Mouse (Mus musculus): ENCODE results near the gene AI481877. TPM values are rescaled to one million over a fixed set of nuclear protein-coding genes. Genes with fewer than 3 reads are reported as not detected.

The AI481877 gene
- total and polyA plus RNA-seq, 3 experiments: not detected

DNA sequence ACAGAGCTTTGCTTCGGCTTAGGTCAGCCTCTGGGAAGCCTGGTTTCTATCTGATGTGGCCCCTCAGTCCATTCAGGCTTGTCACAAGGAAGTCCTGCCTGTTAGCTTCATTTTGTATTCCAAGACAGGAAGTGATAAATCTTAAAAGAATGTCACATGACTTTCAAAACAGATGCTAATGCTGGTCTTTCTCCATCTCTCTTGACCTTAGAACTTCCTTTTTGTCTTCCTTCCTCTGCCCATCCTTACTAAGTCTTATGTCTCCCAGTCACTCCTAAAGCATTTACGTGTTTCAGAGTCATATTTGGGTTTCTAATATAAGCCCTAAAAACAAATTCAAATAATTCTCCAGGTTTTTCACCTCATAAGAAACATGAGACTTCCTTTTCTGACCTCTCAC lies 25.3 kb upstream of the AI481877 start:
- H3K36me3 ChIP-seq (ENCODE audit: control insufficient read depth, insufficient read depth, low read length): no peaks in the 10 kb centered on the region
- 48% methylated on average over 2 of the region's 2 CpGs for WGBS
- no peak overlapping the region for H3K9ac ChIP-seq (ENCODE audit: low read depth, low read length)
- H3K27me3 ChIP-seq (ENCODE audit: control insufficient read depth, insufficient read depth, low read length): no peaks in the 10 kb centered on the region
- peaks cover 2% of the 10 kb centered on the region for H3K4me1 ChIP-seq (ENCODE audit: control insufficient read depth, insufficient read depth, low read length)
- DNase-seq: no peak
- intact Hi-C loops (cut with DNase I): no loop called here
- no peak overlapping the region for H3K27ac ChIP-seq
- TF ChIP-seq EP300 (IDR thresholded peaks at IDR 0.05; ENCODE audit: insufficient read depth, low read depth, low read length): no peak
- TF ChIP-seq CTCF (IDR thresholded peaks at IDR 0.05): no peak
- TF ChIP-seq POLR2A (IDR thresholded peaks at IDR 0.05; ENCODE audit: insufficient read depth, low read depth, low read length): no peak
- H3K4me3 ChIP-seq: no peak overlapping the region
- no peaks in the 10 kb centered on the region for H3K79me2 ChIP-seq (replicated peaks; ENCODE audit: control insufficient read depth, insufficient read depth, low read length)

DNA sequence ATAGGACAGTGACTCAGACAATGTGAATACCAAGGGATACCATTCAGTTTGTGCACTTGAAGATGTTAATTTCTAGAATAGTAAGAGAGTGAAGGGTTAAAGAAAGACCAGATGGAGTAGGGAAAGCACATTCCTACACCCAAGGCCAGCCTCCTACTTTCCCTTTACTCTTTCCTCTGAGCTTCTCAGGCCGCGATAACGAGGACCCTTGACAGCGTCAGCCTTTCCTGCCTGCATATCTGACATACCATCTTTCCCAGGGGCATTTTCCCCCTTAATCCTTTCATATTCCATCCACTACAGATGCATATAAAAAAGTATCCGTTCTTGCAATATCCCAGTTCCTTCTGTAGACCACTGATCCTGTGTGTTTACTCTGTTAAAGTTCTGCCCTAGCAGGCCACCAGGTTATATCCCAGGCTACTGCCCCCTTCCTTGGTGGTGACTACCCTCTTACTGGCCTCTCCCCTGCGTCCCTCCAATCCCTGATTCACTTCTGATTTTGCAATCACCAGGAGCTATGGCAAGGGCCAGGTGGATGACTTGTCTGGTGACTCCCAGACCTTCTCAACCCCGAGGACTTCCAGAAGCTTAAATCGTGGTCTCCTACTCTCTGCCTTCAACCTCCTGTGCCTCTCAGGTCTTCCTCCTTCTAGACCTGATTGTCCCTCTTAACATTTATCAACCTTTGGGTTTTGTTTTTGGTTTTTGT lies 22.3 kb upstream of the AI481877 start:
- peaks cover 5% of the 10 kb centered on the region for H3K36me3 ChIP-seq (ENCODE audit: control insufficient read depth, insufficient read depth, low read length)
- H3K27ac ChIP-seq: no peak overlapping the region
- 57% methylated on average over 8 of the region's 8 CpGs for WGBS
- no peak for TF ChIP-seq POLR2A (IDR thresholded peaks at IDR 0.05; ENCODE audit: insufficient read depth, low read depth, low read length)
- TF ChIP-seq EP300 (IDR thresholded peaks at IDR 0.05; ENCODE audit: insufficient read depth, low read depth, low read length): no peak
- no peak for TF ChIP-seq CTCF (IDR thresholded peaks at IDR 0.05)
- no peaks in the 10 kb centered on the region for H3K79me2 ChIP-seq (replicated peaks; ENCODE audit: control insufficient read depth, insufficient read depth, low read length)
- no peaks in the 10 kb centered on the region for H3K27me3 ChIP-seq (ENCODE audit: control insufficient read depth, insufficient read depth, low read length)
- H3K4me1 ChIP-seq (ENCODE audit: control insufficient read depth, insufficient read depth, low read length): peaks cover 6% of the 10 kb centered on the region
- DNase-seq: no peak
- intact Hi-C loops (cut with DNase I): no loop called here
- H3K4me3 ChIP-seq: no peak overlapping the region
- H3K9ac ChIP-seq (ENCODE audit: low read depth, low read length): no peak overlapping the region

DNA sequence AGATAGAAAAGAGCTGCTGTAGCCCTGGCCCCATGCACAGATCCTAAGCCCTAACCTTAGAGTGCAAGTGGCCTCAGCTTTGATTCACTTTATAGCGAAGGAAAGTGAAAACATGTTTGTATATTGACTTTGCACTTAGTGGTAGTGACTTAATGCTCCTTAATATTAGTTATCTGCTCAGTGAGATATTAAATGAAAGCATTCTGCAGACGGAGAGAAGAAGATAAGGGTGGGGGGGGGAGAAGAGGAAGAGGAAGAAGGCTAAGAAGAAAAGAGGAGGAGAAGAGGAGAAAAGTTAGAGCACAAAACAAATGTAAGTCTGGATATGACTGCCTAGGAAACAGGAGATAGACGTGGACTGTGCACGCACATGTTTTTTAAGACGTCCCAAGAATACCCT lies 21.5 kb upstream of the AI481877 start:
- no peak overlapping the region for H3K9ac ChIP-seq (ENCODE audit: low read depth, low read length)
- TF ChIP-seq POLR2A (IDR thresholded peaks at IDR 0.05; ENCODE audit: insufficient read depth, low read depth, low read length) (no peak), CTCF (IDR thresholded peaks at IDR 0.05) (no peak), EP300 (IDR thresholded peaks at IDR 0.05; ENCODE audit: insufficient read depth, low read depth, low read length) (no peak)
- intact Hi-C loops (cut with DNase I): no loop called here
- no peaks in the 10 kb centered on the region for H3K27me3 ChIP-seq (ENCODE audit: control insufficient read depth, insufficient read depth, low read length)
- no peaks in the 10 kb centered on the region for H3K79me2 ChIP-seq (replicated peaks; ENCODE audit: control insufficient read depth, insufficient read depth, low read length)
- H3K4me3 ChIP-seq: no peak overlapping the region
- DNase-seq: no peak
- WGBS: 85% methylated on average over 5 of the region's 5 CpGs
- peaks cover 6% of the 10 kb centered on the region for H3K4me1 ChIP-seq (ENCODE audit: control insufficient read depth, insufficient read depth, low read length)
- no peak overlapping the region for H3K27ac ChIP-seq
- peaks cover 5% of the 10 kb centered on the region for H3K36me3 ChIP-seq (ENCODE audit: control insufficient read depth, insufficient read depth, low read length)

DNA sequence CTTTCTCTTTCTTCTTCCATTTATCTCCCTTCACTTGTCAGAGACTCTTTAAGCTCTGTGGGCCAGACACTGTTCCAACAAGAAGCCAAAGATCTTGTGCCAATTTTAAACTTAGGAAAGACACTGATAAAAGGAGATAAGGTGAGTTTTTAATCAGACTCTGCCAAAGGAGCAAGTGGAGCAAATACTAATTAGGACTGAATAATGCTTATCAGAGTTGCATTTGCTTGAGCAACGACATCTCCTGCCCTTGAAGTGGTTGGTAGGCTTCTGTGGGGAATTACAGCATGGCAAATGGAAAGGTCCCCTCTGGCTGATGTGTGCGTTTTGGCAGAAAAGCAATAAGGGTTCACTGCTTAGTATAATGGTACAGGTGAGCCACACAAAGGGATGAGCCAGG lies 18.9 kb upstream of the AI481877 start:
- Histone ChIP-seq H3K79me2 (replicated peaks; ENCODE audit: control insufficient read depth, insufficient read depth, low read length) (no peaks in the 10 kb centered on the region), H3K27ac (no peak overlapping the region; the same call in 1 of the 2 replicates), H3K4me1 (ENCODE audit: control insufficient read depth, insufficient read depth, low read length) (peaks cover 5% of the 10 kb centered on the region; the same call in 1 of the 2 replicates), H3K36me3 (ENCODE audit: control insufficient read depth, insufficient read depth, low read length) (peaks cover 5% of the 10 kb centered on the region), H3K4me3 (no peak overlapping the region), H3K9ac (ENCODE audit: low read depth, low read length) (no peak overlapping the region), H3K27me3 (ENCODE audit: control insufficient read depth, insufficient read depth, low read length) (no peaks in the 10 kb centered on the region)
- TF ChIP-seq POLR2A (IDR thresholded peaks at IDR 0.05; ENCODE audit: insufficient read depth, low read depth, low read length): no peak
- TF ChIP-seq EP300 (IDR thresholded peaks at IDR 0.05; ENCODE audit: insufficient read depth, low read depth, low read length): no peak
- no peak for TF ChIP-seq CTCF (IDR thresholded peaks at IDR 0.05)
- WGBS: 53% methylated on average over 2 of the region's 2 CpGs
- no peak for DNase-seq
- intact Hi-C loops (cut with DNase I): no loop called here

DNA sequence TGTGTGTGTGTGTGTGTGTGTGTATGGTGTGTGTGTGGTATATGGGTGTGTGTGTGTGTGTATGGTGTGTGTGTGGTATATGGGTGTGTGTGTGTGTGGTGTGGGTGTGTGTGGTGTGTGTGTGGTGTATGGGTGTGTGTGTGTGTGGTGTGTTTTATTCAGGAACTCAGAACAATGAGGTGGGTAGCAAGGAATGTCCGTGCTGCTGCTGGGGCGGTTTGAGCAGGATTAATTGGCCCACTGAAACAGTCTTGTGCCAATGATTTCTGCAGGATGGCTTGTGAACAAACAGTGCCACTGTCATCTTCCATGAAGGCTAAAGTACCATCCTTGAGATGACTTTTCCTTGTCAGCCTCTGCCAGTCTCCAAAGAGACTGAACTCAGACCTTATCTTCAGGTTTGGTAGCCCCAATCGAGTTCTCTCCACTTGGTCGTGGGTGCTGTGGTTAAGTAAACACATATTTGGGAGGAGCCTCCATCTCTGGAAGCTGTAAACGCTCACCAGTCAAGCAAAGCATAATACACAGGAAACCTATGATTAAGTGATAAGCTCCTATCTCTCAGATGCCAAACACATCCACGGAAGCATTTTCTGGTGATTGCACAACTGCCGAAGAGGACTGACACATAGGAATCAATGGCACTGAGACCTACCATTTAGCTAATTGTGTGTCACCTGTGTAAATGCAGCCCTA lies 18.3 kb upstream of the AI481877 start:
- H3K79me2 ChIP-seq (replicated peaks; ENCODE audit: control insufficient read depth, insufficient read depth, low read length): no peaks in the 10 kb centered on the region
- no peak overlapping the region for H3K4me3 ChIP-seq
- H3K9ac ChIP-seq (ENCODE audit: low read depth, low read length): no peak overlapping the region
- no peaks in the 10 kb centered on the region for H3K27me3 ChIP-seq (ENCODE audit: control insufficient read depth, insufficient read depth, low read length)
- H3K36me3 ChIP-seq (ENCODE audit: control insufficient read depth, insufficient read depth, low read length): peaks cover 5% of the 10 kb centered on the region
- peaks cover 5% of the 10 kb centered on the region; the same call in 1 of the 2 replicates for H3K4me1 ChIP-seq (ENCODE audit: control insufficient read depth, insufficient read depth, low read length)
- no peak for DNase-seq
- WGBS: 28% methylated on average over 7 of the region's 7 CpGs
- intact Hi-C loops (cut with DNase I): no loop called here
- TF ChIP-seq POLR2A (IDR thresholded peaks at IDR 0.05; ENCODE audit: insufficient read depth, low read depth, low read length): no peak
- no peak for TF ChIP-seq EP300 (IDR thresholded peaks at IDR 0.05; ENCODE audit: insufficient read depth, low read depth, low read length)
- TF ChIP-seq CTCF (IDR thresholded peaks at IDR 0.05): no peak
- no peak overlapping the region for H3K27ac ChIP-seq

DNA sequence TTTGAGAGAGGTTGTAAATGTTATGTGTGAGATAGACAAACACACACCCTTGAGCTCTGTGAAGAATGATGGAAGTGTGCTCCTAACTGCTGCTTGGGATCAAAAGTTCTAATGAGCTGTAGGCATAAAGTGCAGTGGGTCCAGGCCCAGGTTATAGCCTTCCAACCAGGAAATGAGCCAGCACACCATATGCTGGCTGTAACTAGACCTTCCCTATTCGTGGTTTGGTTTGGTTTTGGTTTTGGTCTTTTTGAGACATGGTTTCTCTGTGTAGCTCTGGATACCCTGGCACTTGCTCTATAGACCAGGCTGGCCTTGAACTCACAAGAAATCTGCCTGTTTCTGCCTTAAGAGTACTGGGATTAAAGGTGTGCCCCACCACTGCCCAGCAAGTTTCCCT lies 13.2 kb upstream of the AI481877 start:
- no peak overlapping the region for H3K9ac ChIP-seq (ENCODE audit: low read depth, low read length)
- WGBS: 63% methylated on average over 1 of the region's 1 CpGs
- no peak overlapping the region for H3K4me3 ChIP-seq
- DNase-seq: no peak
- intact Hi-C loops (cut with DNase I): no loop called here
- no peaks in the 10 kb centered on the region for H3K27me3 ChIP-seq (ENCODE audit: control insufficient read depth, insufficient read depth, low read length)
- no peaks in the 10 kb centered on the region for H3K36me3 ChIP-seq (ENCODE audit: control insufficient read depth, insufficient read depth, low read length)
- TF ChIP-seq POLR2A (IDR thresholded peaks at IDR 0.05; ENCODE audit: insufficient read depth, low read depth, low read length) (no peak), CTCF (IDR thresholded peaks at IDR 0.05) (no peak), EP300 (IDR thresholded peaks at IDR 0.05; ENCODE audit: insufficient read depth, low read depth, low read length) (no peak)
- no peaks in the 10 kb centered on the region for H3K4me1 ChIP-seq (ENCODE audit: control insufficient read depth, insufficient read depth, low read length)
- H3K27ac ChIP-seq: no peak overlapping the region
- no peaks in the 10 kb centered on the region for H3K79me2 ChIP-seq (replicated peaks; ENCODE audit: control insufficient read depth, insufficient read depth, low read length)

Measured in heart, adult 2 months (tissue).